Mouse (Mus musculus) CH12.LX (cell line): ENCODE results near the gene Elp4.

Source experiments
- CHD1 ChIP-seq: IDR thresholded peaks from 2 replicates; pipeline ENCODE4 v1.6.1; 2012; ENCODE audit warnings: low read depth, low read length, improper control_type of control experiment, inconsistent platforms
- CTCF ChIP-seq, 2 experiments: IDR thresholded peaks in 1 of 2; conservative IDR thresholded peaks in 1 of 2; 2 replicates each; pipeline ENCODE4 v1.5.1; 2011 to 2012; ENCODE audit warnings: low read depth in 2 of 2, low read length in 2 of 2, improper control_type of control experiment in 1 of 2, inconsistent platforms in 1 of 2, mild to moderate bottlenecking in 1 of 2, moderate library complexity in 1 of 2
- E2F4 ChIP-seq: IDR thresholded peaks from 2 replicates; pipeline ENCODE4 v1.6.1; 2011; ENCODE audit warnings: low read depth, low read length, improper control_type of control experiment; ENCODE audit not compliant: insufficient replicate concordance
- IRF4 ChIP-seq: IDR thresholded peaks from 2 replicates; pipeline ENCODE4 v1.6.1; 2014; ENCODE audit warnings: low read depth, mild to moderate bottlenecking, inconsistent platforms, low read length, improper control_type of control experiment
- MAFK ChIP-seq: IDR thresholded peaks from 2 replicates; pipeline ENCODE4 v1.6.1; 2011; ENCODE audit warnings: low read length, improper control_type of control experiment; ENCODE audit not compliant: insufficient replicate concordance
- MYC ChIP-seq: IDR thresholded peaks from 2 replicates; pipeline ENCODE4 v1.6.1; 2011; ENCODE audit warnings: low read depth, mild to moderate bottlenecking, improper control_type of control experiment, low read length
- PAX5 ChIP-seq: IDR thresholded peaks from 2 replicates; pipeline ENCODE4 v1.6.1; 2012; ENCODE audit warnings: low read length, inconsistent platforms, mixed read lengths
- POLR2A ChIP-seq: IDR thresholded peaks from 2 replicates; pipeline ENCODE4 v1.6.1; 2011; ENCODE audit warnings: low read depth, mild to moderate bottlenecking, improper control_type of control experiment, low read length
- POLR2AphosphoS2 ChIP-seq: IDR thresholded peaks from 2 replicates; pipeline ENCODE4 v1.6.1; 2011; ENCODE audit warnings: low read depth, low read length, improper control_type of control experiment
- SMC3 ChIP-seq: IDR thresholded peaks from 2 replicates; pipeline ENCODE4 v1.6.1; 2011; ENCODE audit warnings: low read depth, low read length, improper control_type of control experiment
- UBTF ChIP-seq: IDR thresholded peaks from 2 replicates; pipeline ENCODE4 v1.6.1; 2012; ENCODE audit warnings: low read depth, mild to moderate bottlenecking, inconsistent platforms, low read length, improper control_type of control experiment, moderate library complexity
- USF1 ChIP-seq: IDR thresholded peaks from 2 replicates; pipeline ENCODE4 v1.6.1; 2014; ENCODE audit warnings: low read depth, mild to moderate bottlenecking, inconsistent platforms, low read length, improper control_type of control experiment
- ZC3H11A ChIP-seq: IDR thresholded peaks from 2 replicates; pipeline ENCODE4 v1.6.1; 2012; ENCODE audit warnings: low read depth, mild to moderate bottlenecking, inconsistent platforms, low read length, improper control_type of control experiment
- ZNF384 ChIP-seq: IDR thresholded peaks from 2 replicates; pipeline ENCODE4 v1.6.1; 2012; ENCODE audit warnings: low read depth, low read length, improper control_type of control experiment, inconsistent platforms

- TF ChIP-seq PAX5: no peak
- no peak for TF ChIP-seq CTCF (conservative IDR thresholded peaks at IDR 0.05 in 1 of 2, IDR thresholded peaks at IDR 0.05 in 1 of 2; ENCODE audit: low read depth in 2 of 2, low read length in 2 of 2)
- no peak for TF ChIP-seq POLR2AphosphoS2
- no peak for TF ChIP-seq IRF4
- TF ChIP-seq SMC3: no peak
- no peak for TF ChIP-seq POLR2A
- TF ChIP-seq CHD1: no peak
- TF ChIP-seq E2F4: no peak
- TF ChIP-seq USF1: no peak
- no peak for TF ChIP-seq ZC3H11A
- TF ChIP-seq UBTF: no peak
- TF ChIP-seq MYC: no peak
- TF ChIP-seq ZNF384: no peak
- no peak for TF ChIP-seq MAFK
Measured at GRCm38 (mm10) chr2:105680999-105681710, 223.2 kb downstream of the Elp4 start.
